Mouse (Mus musculus) olfactory bulb, adult 2 months (tissue): Measurements from ENCODE around the gene Tubgcp3.

Experiments
- CTCF ChIP-seq: fragments of 200-500 bp; IDR thresholded peaks from 2 replicates; pipeline ENCODE4 v1.5.1; 2012; ENCODE audit warnings: low read depth, mild to moderate bottlenecking, low read length, moderate library complexity; ENCODE audit not compliant: insufficient read depth
- POLR2A ChIP-seq: fragments of 200-500 bp; IDR thresholded peaks from 2 replicates; pipeline ENCODE4 v1.6.1; 2012; ENCODE audit warnings: mild to moderate bottlenecking, low read depth, low read length, moderate library complexity; ENCODE audit not compliant: insufficient read depth

GRCm38 (mm10) chr8:12576739-12577138 lies 95.3 kb downstream of the Tubgcp3 start:
- TF ChIP-seq POLR2A (no peak), CTCF (no peak)
